Mouse (Mus musculus) liver, embryonic 16.5 days (tissue): ENCODE results near the gene Pde4dip. TPM values are rescaled to one million over a fixed set of nuclear protein-coding genes. Genes with fewer than 3 reads are reported as not detected.
A peak's percentile ranks its signal among the peaks of the same experiment; 100 is the strongest.

Experiments used
- ATAC-seq: fragments of 200-750 bp; cut with Nextera tagmentation; 2 replicates; pipeline ENCODE4 v1.8.0; 2017; ENCODE audit warnings: low read depth, mild to moderate bottlenecking, moderate number of reproducible peaks, moderate library complexity
- H3K27ac ChIP-seq: fragments of 300-500 bp; sonication (generic); 2 replicates; pipeline ENCODE4 v1.5.1; 2014; ENCODE audit warnings: mild to moderate bottlenecking, low read length
- H3K27me3 ChIP-seq: fragments of 300-500 bp; sonication (generic); 2 replicates; pipeline ENCODE4 v1.6.1; 2014; ENCODE audit warnings: low read depth, low read length, mixed read lengths; ENCODE audit not compliant: control insufficient read depth, insufficient read depth
- H3K36me3 ChIP-seq: fragments of 300-500 bp; sonication (generic); 2 replicates; pipeline ENCODE4 v1.6.1; 2014; ENCODE audit warnings: mild to moderate bottlenecking; ENCODE audit not compliant: control insufficient read depth, insufficient read depth
- H3K4me1 ChIP-seq: fragments of 300-500 bp; sonication (generic); 2 replicates; pipeline ENCODE4 v1.6.1; 2014; ENCODE audit warnings: low read depth, low read length, mixed read lengths; ENCODE audit not compliant: control insufficient read depth
- H3K4me2 ChIP-seq: fragments of 300-500 bp; sonication (generic); 2 replicates; pipeline ENCODE4 v1.6.1; 2014; ENCODE audit warnings: low read depth, low read length, mixed read lengths
- H3K4me3 ChIP-seq: fragments of 300-500 bp; sonication (generic); 2 replicates; pipeline ENCODE4 v1.5.1; 2014; ENCODE audit warnings: low read depth, mild to moderate bottlenecking, low read length
- H3K9ac ChIP-seq: fragments of 300-500 bp; sonication (generic); 2 replicates; pipeline ENCODE4 v1.6.1; 2014; ENCODE audit warnings: low read depth, low read length
- H3K9me3 ChIP-seq: fragments of 300-500 bp; sonication (generic); replicated peaks from 2 replicates; pipeline ENCODE4 v1.6.1; 2016; ENCODE audit warnings: low read length; ENCODE audit not compliant: control insufficient read depth
- WGBS: fragments of 180-500 bp; shearing (Covaris S2); extraction: QIAGEN DNeasy Blood & Tissue Kit; methylation state at CpG from one replicate; pipeline ENCODE4 v1.1.7; 2014; ENCODE audit not compliant: insufficient replicate concordance; 5-methylcytosine and 5-hydroxymethylcytosine counted together
- polyA plus RNA-seq: library from polyadenylated mRNA; unstranded; fragments of >200 nt; fragmentation: Nextera tagmentation; extraction: Ambion mirVana; gene quantifications from 2 replicates; pipeline ENCODE4 v1.2.1, GENCODE M21; 2015

Gene Pde4dip
- polyA plus RNA-seq, 1 experiment from 2014 or later: 14.2 TPM

DNA sequence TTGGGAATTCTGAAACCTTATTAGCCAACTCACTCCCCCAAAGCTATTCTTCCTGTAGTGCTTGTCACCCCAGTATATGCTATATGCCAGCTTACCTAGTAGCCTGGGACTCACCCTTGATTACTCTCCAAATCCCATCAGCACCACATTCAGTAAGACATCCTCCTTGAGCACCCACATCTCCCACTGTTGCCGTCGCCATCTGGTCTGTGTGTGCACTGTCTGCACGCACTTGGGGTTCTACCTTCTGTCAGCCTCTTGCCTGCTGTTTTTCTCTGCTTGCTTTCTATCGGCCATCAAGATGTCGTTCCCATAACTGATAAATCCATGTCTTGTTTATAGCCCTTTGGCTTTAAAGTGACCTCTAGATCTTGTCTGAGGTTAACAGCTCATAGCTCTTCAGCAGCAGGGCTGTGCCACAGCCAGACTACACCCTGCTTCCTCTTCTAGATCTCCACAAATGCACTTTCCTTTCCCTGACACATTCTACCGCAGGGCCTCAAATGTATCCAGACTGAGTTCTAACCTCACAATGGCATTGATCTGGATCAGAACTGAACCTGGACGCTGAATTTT lies 42.9 kb upstream of the Pde4dip start:
- Histone ChIP-seq H3K27me3 (no peaks in the 10 kb centered on the region), H3K9ac (no peak overlapping the region), H3K4me2 (peak overlapping the region; percentile 58), H3K27ac (no peak overlapping the region), H3K9me3 (no peaks in the 10 kb centered on the region), H3K4me1 (peaks cover 42% of the 10 kb centered on the region), H3K36me3 (no peaks in the 10 kb centered on the region), H3K4me3 (no peak overlapping the region)
- no peak for ATAC-seq
- WGBS: 33% methylated on average over 7 of the region's 7 CpGs

- no peak overlapping the region for H3K4me3 ChIP-seq
- WGBS: 62% methylated on average over 8 of the region's 8 CpGs
- no peaks in the 10 kb centered on the region for H3K9me3 ChIP-seq
- no peak overlapping the region for H3K27ac ChIP-seq
- H3K4me2 ChIP-seq: no peak overlapping the region
- ATAC-seq: no peak
- no peak overlapping the region for H3K9ac ChIP-seq
- no peaks in the 10 kb centered on the region for H3K27me3 ChIP-seq
- H3K36me3 ChIP-seq: no peaks in the 10 kb centered on the region
- H3K4me1 ChIP-seq: peaks cover 42% of the 10 kb centered on the region
Observed at GRCm38 (mm10) chr3:97930787-97931158, 42.3 kb upstream of the Pde4dip start.

- WGBS: 27% methylated on average over 12 of the region's 12 CpGs
- no peaks in the 10 kb centered on the region for H3K27me3 ChIP-seq
- 0 out of 2 replicates have a peak overlapping the region, but pooled peaks have one; percentile 25 for H3K4me2 ChIP-seq
- no peaks in the 10 kb centered on the region for H3K36me3 ChIP-seq
- peaks cover 42% of the 10 kb centered on the region for H3K4me1 ChIP-seq
- H3K27ac ChIP-seq: no peak overlapping the region; the same call in 1 of the 2 replicates
- no peak overlapping the region for H3K9ac ChIP-seq
- H3K9me3 ChIP-seq: no peaks in the 10 kb centered on the region
- H3K4me3 ChIP-seq: no peak overlapping the region
- ATAC-seq: no peak
Observed at GRCm38 (mm10) chr3:97930141-97930786, 41.8 kb upstream of the Pde4dip start.

- Histone ChIP-seq H3K9ac (no peak overlapping the region), H3K27me3 (no peaks in the 10 kb centered on the region), H3K9me3 (no peaks in the 10 kb centered on the region), H3K4me3 (no peak overlapping the region), H3K36me3 (no peaks in the 10 kb centered on the region), H3K4me2 (no peak overlapping the region; the same call in 1 of the 2 replicates), H3K27ac (no peak overlapping the region), H3K4me1 (peaks cover 42% of the 10 kb centered on the region)
- WGBS: 24% methylated on average over 9 of the region's 9 CpGs
- peak; percentile 50 for ATAC-seq
Observed at GRCm38 (mm10) chr3:97928968-97929858, 40.7 kb upstream of the Pde4dip start.

DNA sequence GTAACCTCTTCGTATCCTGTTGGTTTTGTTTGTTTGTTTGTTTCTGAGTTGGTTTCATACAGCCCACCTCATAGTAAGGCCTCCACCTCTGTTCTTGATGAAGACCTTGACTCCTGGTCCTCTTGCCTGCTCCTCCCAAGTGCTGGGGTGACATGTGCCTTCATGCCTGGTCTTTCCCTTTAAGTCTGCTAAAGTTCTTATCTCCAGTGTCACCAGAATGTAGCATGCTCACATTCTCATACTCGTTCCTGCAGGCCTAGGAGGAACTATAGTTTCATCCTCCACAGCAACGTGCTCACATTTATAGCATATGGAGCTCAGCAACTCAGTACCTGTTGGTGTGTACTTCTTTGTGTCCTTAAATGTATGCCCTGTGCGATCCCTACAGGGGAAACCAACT lies 38.8 kb upstream of the Pde4dip start:
- peaks cover 29% of the 10 kb centered on the region for H3K4me1 ChIP-seq
- no peak overlapping the region for H3K4me2 ChIP-seq
- no peaks in the 10 kb centered on the region; the same call in 1 of the 2 replicates for H3K36me3 ChIP-seq
- H3K27ac ChIP-seq: no peak overlapping the region
- 37% methylated on average over 4 of the region's 4 CpGs for WGBS
- no peak overlapping the region for H3K9ac ChIP-seq
- H3K4me3 ChIP-seq: no peak overlapping the region
- no peaks in the 10 kb centered on the region for H3K27me3 ChIP-seq
- no peaks in the 10 kb centered on the region for H3K9me3 ChIP-seq
- ATAC-seq: no peak

DNA sequence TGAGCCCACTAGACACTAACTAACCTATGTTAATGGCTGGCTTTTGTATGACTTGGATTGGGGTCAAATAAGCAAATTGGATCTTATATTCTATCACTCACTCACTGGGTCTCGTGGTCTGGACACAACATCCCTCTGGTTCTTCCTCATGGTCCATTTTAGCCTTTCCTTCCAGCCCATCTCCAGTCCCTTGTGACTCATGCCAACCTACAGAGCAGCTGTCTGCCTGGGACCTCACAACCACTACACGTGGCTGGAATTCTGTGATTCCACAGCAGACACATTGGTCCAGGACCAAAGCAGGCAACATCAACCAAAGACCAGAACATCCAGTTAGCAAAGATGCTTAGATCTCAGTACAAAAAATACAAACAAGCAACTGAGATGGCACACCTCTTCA lies 36.7 kb upstream of the Pde4dip start:
- Histone ChIP-seq H3K36me3 (no peaks in the 10 kb centered on the region; the same call in none of the 2 replicates), H3K4me1 (peaks cover 12% of the 10 kb centered on the region), H3K9ac (no peak overlapping the region), H3K27me3 (no peaks in the 10 kb centered on the region), H3K4me3 (no peak overlapping the region), H3K4me2 (no peak overlapping the region), H3K27ac (no peak overlapping the region), H3K9me3 (no peaks in the 10 kb centered on the region)
- WGBS: 77% methylated on average over 2 of the region's 2 CpGs
- no peak for ATAC-seq

DNA sequence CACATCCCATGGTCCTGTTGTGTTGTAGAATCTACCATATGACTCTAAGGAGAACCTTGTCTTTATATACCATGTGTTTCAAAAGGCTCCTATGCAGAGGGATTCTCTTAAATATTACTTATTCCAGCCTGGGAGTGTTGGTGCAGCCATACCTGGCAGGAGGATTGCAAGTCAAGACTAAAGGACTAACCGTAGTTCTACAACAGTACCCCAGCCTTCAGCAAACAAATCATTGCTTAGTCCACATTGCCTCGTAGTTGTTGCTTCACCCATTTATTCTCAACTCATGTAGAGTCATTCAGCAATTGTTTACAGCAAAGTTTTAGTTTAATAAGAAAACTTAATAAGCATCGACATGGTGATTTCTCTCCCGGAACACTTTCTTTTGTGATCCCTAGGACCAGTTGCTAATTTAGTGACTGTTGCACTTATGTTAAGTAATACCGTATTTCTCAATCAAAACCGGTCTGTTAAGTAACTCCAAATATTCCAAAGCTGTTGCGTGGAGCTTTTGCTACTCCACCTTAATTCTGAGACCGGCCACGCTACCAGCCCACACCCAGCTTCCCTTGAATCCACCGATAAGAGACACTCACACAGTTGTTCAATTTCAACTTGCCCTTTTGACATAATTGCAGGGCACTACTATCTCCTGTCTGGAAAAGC lies 30.5 kb upstream of the Pde4dip start:
- H3K4me3 ChIP-seq: no peak overlapping the region
- 79% methylated on average over 10 of the region's 10 CpGs for WGBS
- H3K9ac ChIP-seq: no peak overlapping the region
- H3K4me1 ChIP-seq: no peaks in the 10 kb centered on the region
- H3K27ac ChIP-seq: no peak overlapping the region
- no peaks in the 10 kb centered on the region for H3K27me3 ChIP-seq
- no peak overlapping the region for H3K4me2 ChIP-seq
- no peak for ATAC-seq
- peaks cover 6% of the 10 kb centered on the region for H3K36me3 ChIP-seq
- no peaks in the 10 kb centered on the region for H3K9me3 ChIP-seq

DNA sequence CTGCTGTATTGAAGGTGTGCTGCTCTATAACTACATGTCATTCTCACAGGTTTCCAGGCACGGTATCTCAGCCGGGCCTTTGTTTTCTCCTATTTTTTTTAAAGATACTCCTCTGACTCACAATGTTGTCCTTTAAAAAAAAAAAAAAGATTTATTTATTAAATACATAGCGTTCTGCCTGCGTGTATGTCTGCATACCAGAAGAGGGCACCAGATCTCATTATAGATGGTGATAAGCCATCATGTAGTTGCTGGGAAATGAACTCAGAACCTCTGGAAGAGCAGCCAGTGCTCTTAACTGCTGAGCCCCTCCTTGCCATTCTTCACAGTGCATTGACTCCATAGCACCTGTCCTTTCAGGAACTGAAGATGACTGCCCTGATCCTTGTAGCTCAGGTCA lies 26.6 kb upstream of the Pde4dip start:
- H3K9me3 ChIP-seq: no peaks in the 10 kb centered on the region
- ATAC-seq: no peak
- no peak overlapping the region for H3K27ac ChIP-seq
- H3K4me2 ChIP-seq: no peak overlapping the region
- H3K4me1 ChIP-seq: no peaks in the 10 kb centered on the region
- 58% methylated on average over 4 of the region's 4 CpGs for WGBS
- H3K36me3 ChIP-seq: peaks cover 6% of the 10 kb centered on the region; the same call in 1 of the 2 replicates
- no peak overlapping the region for H3K4me3 ChIP-seq
- H3K27me3 ChIP-seq: no peaks in the 10 kb centered on the region
- H3K9ac ChIP-seq: no peak overlapping the region
